Mouse (Mus musculus) retina, postnatal 7 days (tissue): ENCODE results near the gene Oxld1.

Source experiments
- DNase-seq: peaks from one replicate; pipeline ENCODE4 v3.0.0-alpha.2; 2012; ENCODE audit warnings: low read depth, low spot score

The Oxld1 gene

GRCm38 (mm10) chr11:120457772-120458751 is at the start of gene Oxld1, which contains the start of gene Ccdc137:
Gene Oxld1, minus strand, starts transcription at chr11:120458068.
Gene Ccdc137, plus strand, starts transcription at chr11:120458115.
- DNase-seq: peak; percentile 73

DNA sequence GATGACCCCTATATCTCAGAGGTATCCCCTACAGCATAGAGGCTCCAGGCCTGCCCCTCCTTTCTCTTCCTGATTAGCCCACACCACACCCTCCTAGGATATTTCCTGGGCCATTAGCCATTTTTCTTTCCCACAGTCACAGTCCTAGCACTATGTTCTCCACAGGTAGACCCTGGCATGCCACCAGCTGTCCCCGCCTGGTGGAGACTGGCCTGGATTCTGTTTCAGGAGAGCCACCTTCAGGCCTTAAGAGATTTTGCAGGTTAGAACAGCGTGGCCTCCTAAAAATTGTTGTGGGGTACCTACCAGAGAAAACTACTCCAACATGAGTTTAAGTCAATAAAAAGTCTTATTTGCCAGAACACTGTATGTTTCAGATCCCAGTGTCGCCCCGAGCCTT is 49.0 kb upstream of the Oxld1 start:
- DNase-seq: no peak

DNA sequence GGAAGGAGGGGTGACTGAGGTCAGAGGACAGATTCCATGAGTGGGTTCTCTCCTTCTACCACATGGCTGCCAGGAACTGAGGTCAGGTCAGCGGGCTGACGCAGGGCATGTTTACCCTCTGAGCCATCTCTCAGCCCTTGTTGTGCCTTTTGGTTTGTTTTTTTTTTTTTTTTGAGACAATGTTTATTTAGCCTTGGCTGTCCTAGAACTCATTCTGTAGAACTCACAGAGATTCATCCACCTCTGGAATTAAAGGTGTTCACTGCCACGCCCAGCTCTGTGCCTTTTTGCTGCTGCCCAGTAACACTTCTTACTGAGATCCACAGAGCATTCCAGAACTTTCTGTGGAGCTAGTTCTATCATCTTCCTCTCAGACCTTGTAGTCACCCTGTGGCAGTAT is 47.8 kb upstream of the Oxld1 start:
- no peak for DNase-seq

- no peak for DNase-seq
These were observed 43.8 kb upstream of the Oxld1 start for GRCm38 (mm10) chr11:120501701-120502100.

DNA sequence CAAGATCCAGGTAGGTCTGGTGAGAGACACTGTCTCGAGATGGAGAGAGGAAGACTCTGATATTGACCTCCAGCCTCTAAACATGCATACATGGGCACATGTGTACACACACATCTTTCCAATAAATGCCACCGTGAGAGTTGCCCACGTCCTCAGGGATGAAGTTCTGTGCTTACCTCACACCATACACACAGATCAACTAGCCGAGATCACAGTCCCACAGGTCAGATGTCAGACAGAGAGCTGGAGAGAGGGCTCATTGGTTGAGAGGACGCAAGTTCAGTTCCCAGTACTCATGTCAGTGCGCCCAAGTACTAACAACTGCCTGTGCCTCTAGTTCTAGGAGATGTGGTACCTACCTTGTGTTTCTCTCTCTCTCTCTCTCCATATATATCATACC is 43.1 kb upstream of the Oxld1 start:
- no peak for DNase-seq

DNA sequence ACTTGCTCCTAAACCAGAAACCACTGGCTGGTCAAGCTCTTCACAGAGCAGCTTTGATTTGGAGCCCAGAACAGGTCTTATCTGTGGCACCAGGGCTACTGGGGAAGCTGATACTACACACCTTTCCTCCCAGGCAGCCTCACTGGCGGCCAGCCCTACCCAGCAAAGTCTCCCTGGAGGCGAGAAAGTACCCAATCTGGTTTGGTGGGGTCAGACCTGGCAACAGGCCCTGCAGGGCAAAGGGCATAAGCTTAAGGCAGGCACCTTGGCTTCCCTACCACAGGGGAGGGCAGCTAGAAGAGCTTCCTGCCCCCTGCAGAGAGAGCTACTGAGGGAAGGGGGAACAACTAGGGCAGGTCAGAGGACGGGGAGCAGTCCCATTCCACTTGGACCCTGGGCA is 42.5 kb upstream of the Oxld1 start:
- DNase-seq: no peak

DNA sequence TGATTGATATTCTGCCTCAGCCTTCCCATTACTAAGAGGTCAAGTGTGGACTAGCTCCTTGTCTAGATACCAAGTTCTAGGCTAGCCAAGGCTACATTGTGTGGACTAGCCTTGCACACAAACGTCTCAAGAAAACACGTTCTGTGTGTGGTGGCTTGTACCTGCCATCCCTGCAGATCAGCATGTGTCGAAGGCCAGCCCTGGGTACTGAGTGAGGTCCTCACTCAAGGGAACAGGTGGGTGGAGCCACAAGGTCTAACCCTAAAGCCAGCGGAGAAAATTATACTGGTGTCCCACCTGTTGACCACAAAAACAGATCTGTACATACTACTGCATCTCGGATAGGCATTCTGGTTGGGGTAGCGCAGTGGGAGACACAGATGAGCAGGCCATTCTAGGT is 42.0 kb upstream of the Oxld1 start:
- no peak for DNase-seq

GRCm38 (mm10) chr11:120498891-120499290 is 41.0 kb upstream of the Oxld1 start:
- no peak for DNase-seq

GRCm38 (mm10) chr11:120498226-120498625 is 40.4 kb upstream of the Oxld1 start:
- no peak for DNase-seq

DNA sequence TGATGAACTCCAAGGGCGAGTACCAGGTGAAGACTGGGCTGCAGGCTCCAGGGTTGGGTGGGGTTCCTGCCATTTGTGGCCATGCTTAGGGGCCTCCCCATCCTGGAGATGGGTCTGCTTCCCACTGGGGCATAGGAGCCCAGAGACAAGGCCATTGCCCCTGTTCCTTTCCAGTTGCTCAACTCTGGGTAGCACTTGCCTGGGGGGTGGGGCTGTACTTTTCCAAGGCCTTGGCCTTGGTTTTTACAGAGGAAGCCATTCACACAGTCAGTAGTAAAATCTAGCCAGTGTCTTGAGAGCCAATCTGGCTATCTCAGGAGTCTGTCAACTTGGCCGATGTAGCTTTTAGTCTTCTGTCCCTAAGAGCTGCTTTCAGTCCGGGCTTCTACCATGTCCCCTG is 39.6 kb upstream of the Oxld1 start:
- DNase-seq: no peak

- DNase-seq: no peak
These were observed 36.0 kb upstream of the Oxld1 start for GRCm38 (mm10) chr11:120493911-120494310.

DNA sequence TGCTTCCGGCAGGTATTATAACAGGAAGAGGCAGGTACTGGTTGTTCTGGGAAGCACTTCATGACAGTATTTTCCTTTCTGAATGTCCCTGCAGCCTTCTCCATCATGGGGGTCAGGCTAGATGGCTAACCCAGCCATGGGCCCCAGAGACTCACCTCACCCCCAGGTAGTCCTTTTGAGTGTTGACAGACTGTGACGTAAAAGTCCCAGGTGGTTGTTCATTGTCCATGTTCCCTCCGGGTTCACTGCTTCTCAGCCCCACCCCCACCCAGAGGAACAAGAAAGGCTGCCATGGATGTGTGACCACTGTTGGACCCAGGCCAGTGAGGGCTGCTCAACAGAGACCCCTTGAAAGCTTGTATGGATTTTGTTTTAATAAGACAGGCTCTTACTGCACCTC is 35.5 kb upstream of the Oxld1 start:
- no peak for DNase-seq

GRCm38 (mm10) chr11:120492878-120493203 is 35.0 kb upstream of the Oxld1 start:
- no peak for DNase-seq

DNA sequence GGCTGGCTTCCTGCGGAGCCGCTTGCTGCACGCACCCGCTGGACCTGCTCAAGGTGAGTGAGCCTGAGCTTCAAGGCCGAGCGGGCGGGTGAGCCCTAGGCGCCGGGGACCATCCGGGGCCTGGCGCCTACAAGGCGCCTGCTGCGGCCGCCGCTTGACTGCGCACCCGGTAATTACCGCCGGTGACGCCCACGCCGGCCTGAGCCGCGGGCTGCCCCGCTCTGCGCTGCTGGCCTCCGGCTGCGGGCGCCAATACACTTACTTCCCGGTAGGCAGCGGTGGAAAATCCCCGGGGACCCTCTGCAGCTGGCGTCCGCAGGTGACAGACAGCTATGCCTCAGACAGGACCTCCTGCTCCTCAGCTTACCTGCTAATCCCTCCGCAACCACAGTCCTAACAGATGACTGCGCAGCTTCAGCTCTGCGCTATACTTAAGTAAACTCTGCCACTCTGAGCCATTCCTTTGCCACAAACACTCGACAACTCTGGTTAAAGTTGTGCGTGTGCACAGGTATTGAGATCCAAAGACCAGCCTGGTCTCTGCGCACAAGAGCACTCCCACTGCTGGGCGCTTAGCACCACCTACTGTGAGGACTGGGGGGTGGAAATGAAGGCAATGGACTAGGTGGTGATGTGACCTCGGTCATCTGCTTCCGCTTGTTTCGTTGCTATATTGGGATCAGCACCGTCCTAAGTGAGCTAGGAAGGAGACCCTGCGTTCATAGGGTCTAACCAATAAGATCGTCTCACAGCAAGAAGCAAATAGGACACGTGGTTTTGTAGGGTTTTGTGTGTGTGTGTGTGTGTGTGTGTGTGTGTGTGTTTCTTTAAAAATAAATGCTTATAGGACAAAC is 34.4 kb upstream of the Oxld1 start:
- DNase-seq: no peak

- DNase-seq: peak; percentile 77
These were observed 33.6 kb upstream of the Oxld1 start, which contains the start of gene Slc25a10 for GRCm38 (mm10) chr11:120491317-120492023. Gene Slc25a10, plus strand, starts transcription at chr11:120491840.

DNA sequence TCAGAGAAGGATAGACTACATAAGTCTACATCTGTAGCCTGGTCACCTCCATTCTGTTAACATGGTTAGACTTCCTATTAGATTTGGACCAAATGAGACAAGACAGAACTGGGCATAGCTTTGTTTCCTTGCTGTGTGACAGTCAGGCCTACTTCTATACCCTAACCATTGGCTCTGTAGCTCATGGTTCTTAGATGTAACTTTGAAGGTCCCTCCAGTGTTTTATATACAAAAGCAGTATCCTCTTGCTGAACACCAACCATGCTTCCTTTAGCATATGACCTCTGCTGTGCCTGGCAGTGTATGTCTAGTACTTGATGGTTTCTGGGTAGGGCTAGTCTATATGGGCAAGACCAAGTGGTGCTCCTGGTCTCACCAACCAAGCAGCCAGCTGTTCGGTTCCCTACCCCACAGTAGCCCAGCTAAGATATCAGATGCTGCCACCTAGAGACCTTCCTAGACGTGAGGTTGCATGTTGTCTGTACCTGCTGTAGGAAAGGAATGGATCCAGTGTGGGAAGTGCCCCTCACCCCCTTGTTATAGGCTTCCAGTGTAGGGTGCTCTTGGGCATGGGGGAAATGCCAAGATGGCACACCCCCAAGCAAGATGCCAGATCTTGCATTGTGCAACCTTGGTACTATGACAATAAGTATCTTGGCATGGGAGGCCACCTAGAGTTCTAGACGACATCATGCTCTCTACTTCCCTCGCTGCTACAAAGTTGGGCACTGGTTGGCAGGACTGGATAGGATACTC is 32.6 kb upstream of the Oxld1 start:
- no peak for DNase-seq

GRCm38 (mm10) chr11:120489054-120489761 is 31.3 kb upstream of the Oxld1 start:
- peak; percentile 82 for DNase-seq

DNA sequence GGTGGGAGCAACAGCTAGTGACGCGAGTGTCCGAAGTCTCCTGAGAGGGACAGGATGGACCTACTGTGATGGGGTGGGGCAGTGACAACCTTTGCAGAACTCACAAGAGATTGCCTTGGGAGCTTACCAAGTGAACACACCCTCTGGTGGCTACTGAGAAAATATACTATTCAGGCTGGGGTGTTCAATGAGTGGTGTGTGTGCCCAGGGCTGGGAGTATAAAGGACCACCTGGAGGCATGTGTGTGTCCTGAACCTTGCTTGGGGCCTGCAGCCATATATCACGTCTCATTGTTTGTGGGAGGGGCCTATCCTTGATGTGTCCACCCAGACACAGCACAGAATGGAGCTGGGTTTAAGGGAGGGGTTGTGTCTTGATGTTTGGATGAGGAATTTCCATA is 30.6 kb upstream of the Oxld1 start:
- DNase-seq: no peak

DNA sequence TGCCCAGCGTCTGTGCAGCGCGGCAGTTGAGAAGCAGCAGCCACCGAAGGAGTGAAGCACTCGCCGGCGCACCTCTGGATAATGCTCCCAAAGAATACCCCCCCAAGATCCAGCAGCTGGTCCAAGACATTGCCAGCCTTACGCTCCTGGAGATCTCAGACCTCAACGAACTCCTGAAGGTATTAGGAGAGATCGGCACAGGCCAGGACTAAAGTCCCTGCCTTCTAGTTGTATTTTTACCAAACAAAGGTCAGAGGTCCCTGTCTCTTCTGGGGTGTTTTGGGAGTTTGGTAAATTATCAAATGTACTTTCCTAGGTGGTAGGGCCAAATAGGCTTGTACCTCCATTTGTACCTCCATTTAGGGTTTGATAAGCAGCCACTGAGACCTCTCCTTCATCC is 27.4 kb upstream of the Oxld1 start:
- DNase-seq: no peak

GRCm38 (mm10) chr11:120484265-120484981 is 26.6 kb upstream of the Oxld1 start, which contains the start of gene Mrpl12:
Gene Mrpl12, plus strand, starts transcription at chr11:120484613.
- DNase-seq: peak; percentile 92
